ENCODE assay signal across 8 mouse cellular contexts in genomic region chr2:80266894-80267293, GRCm38 (mm10). TPM values are rescaled to one million over a fixed set of nuclear protein-coding genes. Genes with fewer than 3 reads are reported as not detected.
DNase-seq lines count a peak whose midpoint lies in the region; ATAC-seq and TF ChIP-seq lines count a peak whose summit lies in the region.

No protein-coding gene starts in this region.

- no peaks in the 10 kb centered on the region for H3K9me3 ChIP-seq in hindbrain, embryonic 12.5 days (replicated peaks)
- no peaks in the 10 kb centered on the region for H3K9me3 ChIP-seq in lung, postnatal 0 days (ENCODE audit: low read length)

- CTCF ChIA-PET in Patski (lab: Charles Lee): interaction anchor here (0.7 to 4.6 kb wide), 10 partner anchors 8 to 404 kb away, joined by 3 to 89 read pairs (median 3); partner anchors contain the start of gene Pde1a

- peaks cover 5% of the 10 kb centered on the region for H3K27me3 ChIP-seq in Patski
- no peaks in the 10 kb centered on the region for H3K27me3 ChIP-seq in hindbrain, embryonic 12.5 days
- no peaks in the 10 kb centered on the region for H3K27me3 ChIP-seq in lung, postnatal 0 days (replicated peaks; ENCODE audit: insufficient read depth, low read length)

- peak overlapping the region; percentile 36 for H3K4me2 ChIP-seq in hindbrain, embryonic 12.5 days (replicated peaks)
- H3K4me2 ChIP-seq in lung, postnatal 0 days (replicated peaks; ENCODE audit: low read depth, low read length): peak overlapping the region; percentile 32

- no peak for TF ChIP-seq EP300 in lung, postnatal 0 days (IDR thresholded peaks at IDR 0.05)

- no peak overlapping the region for H3K4me3 ChIP-seq in hindbrain, embryonic 12.5 days
- H3K4me3 ChIP-seq in lung, postnatal 0 days (ENCODE audit: low read depth, low read length): no peak overlapping the region

- no peak overlapping the region for H3K27ac ChIP-seq in hindbrain, embryonic 12.5 days
- no peak overlapping the region for H3K27ac ChIP-seq in lung, postnatal 0 days (ENCODE audit: low read length)

- in situ Hi-C loops in Patski (cut with MboI; ENCODE audit: low pct_unique_long_range_greater_than_20kb): loop anchor here (25.0 kb wide), 1 partner anchor 755 kb away; no protein-coding TSS in a partner anchor

- POLR2A ChIA-PET in Patski (lab: Charles Lee): interaction anchor here (0.6 kb wide), 1 partner anchor 132 kb away, joined by 4 read pairs; no protein-coding TSS in a partner anchor

- TF ChIP-seq CTCF in Patski (IDR thresholded peaks at IDR 0.05): peak; percentile 94
- peak; percentile 94 for TF ChIP-seq CTCF in lung, postnatal 0 days (IDR thresholded peaks at IDR 0.05)

- no peak for ATAC-seq in Patski
- ATAC-seq in frontal cortex, adult (ENCODE audit: low TSS enrichment): peak; percentile 99
- 0 out of 2 replicates have a peak, but pooled peaks have one; percentile 46 for ATAC-seq in hindbrain, embryonic 12.5 days (ENCODE audit: low FRiP score)
- peak; percentile 37 for ATAC-seq in lung, postnatal 0 days

- no peak overlapping the region for H3K9ac ChIP-seq in hindbrain, embryonic 12.5 days
- H3K9ac ChIP-seq in lung, postnatal 0 days (replicated peaks; ENCODE audit: low read depth): no peak overlapping the region

- DNase-seq in Patski (ENCODE audit: low read depth, low spot score): no peak
- peak; percentile 32 for DNase-seq in cerebellum, adult 9-10 months
- DNase-seq in layer of hippocampus, postnatal 10 days (ENCODE audit: low spot score in 2 of 2): peak; percentile 75 to 80
- peak; percentile 82 for DNase-seq in lung, postnatal 0 days (ENCODE audit: low spot score)
- peak; percentile 63 for DNase-seq in ovary, postnatal 14 days (ENCODE audit: low spot score)
- DNase-seq in urinary bladder, postnatal 25 days (ENCODE audit: low spot score): peak; percentile 20

- H3K36me3 ChIP-seq in hindbrain, embryonic 12.5 days: no peaks in the 10 kb centered on the region
- H3K36me3 ChIP-seq in lung, postnatal 0 days (ENCODE audit: insufficient read depth, low read length): no peaks in the 10 kb centered on the region

- no peaks in the 10 kb centered on the region for H3K4me1 ChIP-seq in hindbrain, embryonic 12.5 days
- no peaks in the 10 kb centered on the region for H3K4me1 ChIP-seq in lung, postnatal 0 days (ENCODE audit: insufficient read depth, low read depth, low read length)

- 17% methylated on average over 11 of the region's 11 CpGs for WGBS in hindbrain, embryonic 12.5 days
- 12% methylated on average over 11 of the region's 11 CpGs for WGBS in lung, postnatal 0 days

RNA-seq across cellular contexts. Expression of gene Prdx6b, which starts 25.4 kb away (rescaled TPM):
- 0.12 TPM for polyA plus RNA-seq in Patski (2021)
- polyA plus RNA-seq in hindbrain, embryonic 12.5 days (2016; fragmentation: Nextera tagmentation; extraction: Ambion mirVana): not detected in 2 replicates
- not detected for total RNA-seq in layer of hippocampus, postnatal 10 days (2021)
- polyA plus RNA-seq in lung, postnatal 0 days (2015; fragmentation: Nextera tagmentation; extraction: Ambion mirVana): 0.05 TPM in 1 of 2 replicates, not detected in the other

RNA-seq across cellular contexts. Expression of gene Dnajc10, which starts 48.4 kb away (rescaled TPM):
- 122 TPM for polyA plus RNA-seq in Patski (2021)
- polyA plus RNA-seq in hindbrain, embryonic 12.5 days (2016; fragmentation: Nextera tagmentation; extraction: Ambion mirVana): 86.6 and 97.0 TPM in 2 replicates
- 10 to 100 TPM; 63.9 to 76.0 TPM for total RNA-seq in layer of hippocampus, postnatal 10 days (2021)
- polyA plus RNA-seq in lung, postnatal 0 days (2015; fragmentation: Nextera tagmentation; extraction: Ambion mirVana): 43.8 and 47.2 TPM in 2 replicates
